Mouse (Mus musculus): ENCODE results near the gene Fbxl7. TPM values are rescaled to one million over a fixed set of nuclear protein-coding genes. Genes with fewer than 3 reads are reported as not detected.

The Fbxl7 gene
- total RNA-seq, 2 experiments from 2014 or later, result 2.5 to 3.5 TPM

- intact Hi-C loops (cut with DNase I; ENCODE audit: low total_unique reads), result no loop called here
- no peak for DNase-seq
Measured at GRCm38 (mm10) chr15:26578500-26578899, 316.9 kb downstream of the Fbxl7 start.

DNA sequence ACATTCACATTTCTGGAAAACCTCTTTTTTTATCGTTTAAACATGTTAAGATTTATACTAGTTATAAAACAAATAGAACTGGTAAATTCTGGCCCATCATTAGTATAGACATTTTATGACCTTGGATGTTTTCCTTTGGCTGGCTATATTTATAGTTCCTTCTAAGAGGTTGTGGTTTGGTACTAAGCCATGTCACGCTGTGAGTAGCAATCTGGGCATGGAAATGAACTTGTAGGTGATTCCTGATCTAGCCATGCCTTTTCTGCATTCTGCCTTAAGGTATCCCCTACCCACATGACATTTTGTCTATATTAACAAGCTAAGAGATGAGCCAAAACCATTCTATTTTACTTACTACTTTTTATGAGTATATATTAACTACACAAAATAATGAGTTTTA lies 329.3 kb downstream of the Fbxl7 start:
- intact Hi-C loops (cut with DNase I; ENCODE audit: low total_unique reads), result no loop called here
- DNase-seq, result no peak

DNA sequence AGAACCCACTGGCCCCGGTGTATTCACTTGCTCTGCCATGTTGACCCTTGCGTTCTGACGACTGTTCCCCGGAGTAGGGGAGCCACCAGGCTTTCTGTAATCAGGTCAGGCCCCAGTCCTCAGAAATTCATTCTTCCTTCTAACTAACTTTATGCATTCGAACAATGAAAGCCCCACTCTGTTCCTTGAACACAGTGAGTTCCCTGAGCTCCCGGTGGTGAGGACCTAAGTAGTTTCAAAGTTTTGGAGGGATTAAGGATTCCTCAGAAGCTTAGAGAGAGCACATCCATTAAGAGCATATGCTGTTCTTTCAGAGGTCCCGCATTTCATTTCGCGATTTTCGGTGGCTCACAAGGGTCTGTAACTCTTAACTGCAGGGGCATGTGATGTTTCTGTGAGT lies 341.8 kb downstream of the Fbxl7 start:
- DNase-seq, result no peak

DNA sequence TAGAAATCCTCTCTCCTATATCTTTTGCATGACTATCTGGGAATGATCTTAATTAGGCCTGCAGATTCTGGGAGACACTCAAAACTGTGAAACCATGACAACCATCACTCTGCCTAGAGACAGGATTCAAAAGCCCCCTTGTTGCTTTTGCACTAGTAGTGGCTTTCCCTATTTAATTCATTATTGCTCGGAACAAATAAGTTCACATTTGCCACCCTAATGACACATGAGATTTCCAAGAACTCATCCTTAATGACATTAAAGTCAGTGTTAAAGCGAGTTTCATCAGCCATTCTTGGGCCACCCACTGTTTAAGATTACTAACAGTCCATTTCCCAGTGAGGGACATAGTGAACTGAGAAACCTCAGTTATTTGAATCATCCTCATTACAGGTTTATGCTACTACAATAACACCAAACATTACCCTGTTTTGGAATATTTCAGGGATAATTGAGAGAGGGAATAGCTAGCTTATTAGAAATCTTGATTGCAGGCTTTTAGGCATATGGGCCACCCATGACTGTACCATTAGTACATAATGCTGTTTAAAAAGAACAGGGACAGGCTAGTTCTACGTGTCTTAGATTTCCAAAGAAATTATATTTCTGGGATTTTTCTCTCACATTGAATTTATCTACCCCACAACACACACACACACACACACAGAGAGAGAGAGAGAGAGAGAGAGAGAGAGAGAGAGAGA lies 361.2 kb downstream of the Fbxl7 start:
- DNase-seq, result no peak
- intact Hi-C loops (cut with DNase I; ENCODE audit: low total_unique reads), result no loop called here

More for the DNA sequence above, 341.8 kb downstream of the Fbxl7 start:
- intact Hi-C loops (cut with DNase I; ENCODE audit: low total_unique reads), result no loop called here

DNA sequence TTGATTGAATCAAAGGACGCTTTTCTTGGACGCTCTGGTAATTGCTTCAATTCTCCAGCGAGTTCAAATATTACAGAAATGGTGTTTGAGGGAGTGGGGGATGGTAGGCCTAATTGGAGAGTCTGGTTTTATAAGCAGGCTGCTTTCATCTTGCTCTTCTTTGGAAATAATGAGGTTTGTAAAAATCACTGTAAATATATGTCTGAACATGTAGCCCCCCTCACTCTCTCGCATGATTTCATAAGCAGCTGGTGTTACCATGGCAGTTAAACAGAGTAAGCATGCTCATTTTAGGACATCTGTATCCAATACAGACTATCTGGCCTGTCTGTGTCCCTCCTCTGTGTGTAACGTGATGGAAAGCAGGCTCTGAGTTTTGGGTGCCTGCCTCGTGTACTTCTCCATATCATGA lies 376.2 kb downstream of the Fbxl7 start:
- no peak for DNase-seq
- intact Hi-C loops (cut with DNase I; ENCODE audit: low total_unique reads), result no loop called here

- intact Hi-C loops (cut with DNase I; ENCODE audit: low total_unique reads), result no loop called here
- no peak for DNase-seq
Measured at GRCm38 (mm10) chr15:26501024-26501423, 394.4 kb downstream of the Fbxl7 start.
